Mouse (Mus musculus): Measurements from ENCODE around the gene Ggt6.

Ggt6 gene

GRCm38 (mm10) chr11:72434963-72435693 lies at the start of gene Ggt6:
Gene Ggt6 (plus strand): TSS chr11:72435526.
- DNase-seq (ENCODE audit: inconsistent age in 2 of 2, low spot score in 1 of 2) = peak; percentile 55 to 91

GRCm38 (mm10) chr11:72388113-72388529 lies 47.2 kb upstream of the Ggt6 start:
- DNase-seq (ENCODE audit: inconsistent age in 2 of 2, low spot score in 1 of 2) = no peak

- no peak for DNase-seq (ENCODE audit: inconsistent age in 2 of 2, low spot score in 1 of 2)
Observed at GRCm38 (mm10) chr11:72389407-72390142, 45.8 kb upstream of the Ggt6 start.

- DNase-seq (ENCODE audit: inconsistent age in 2 of 2, low spot score in 1 of 2) = no peak
Observed at GRCm38 (mm10) chr11:72391181-72391580, 44.1 kb upstream of the Ggt6 start.

- no peak for DNase-seq (ENCODE audit: inconsistent age in 2 of 2, low spot score in 1 of 2)
Observed at GRCm38 (mm10) chr11:72393243-72393642, 42.1 kb upstream of the Ggt6 start.

- DNase-seq (ENCODE audit: inconsistent age in 2 of 2, low spot score in 1 of 2) = peak; percentile 72 to 88
Observed at GRCm38 (mm10) chr11:72393669-72394068, 41.7 kb upstream of the Ggt6 start.

GRCm38 (mm10) chr11:72394694-72395093 lies 40.6 kb upstream of the Ggt6 start:
- DNase-seq (ENCODE audit: inconsistent age in 2 of 2, low spot score in 1 of 2) = no peak

- DNase-seq (ENCODE audit: inconsistent age in 2 of 2, low spot score in 1 of 2) = no peak
Observed at GRCm38 (mm10) chr11:72395652-72396051, 39.7 kb upstream of the Ggt6 start.

GRCm38 (mm10) chr11:72396621-72397020 lies 38.7 kb upstream of the Ggt6 start:
- DNase-seq (ENCODE audit: inconsistent age in 2 of 2, low spot score in 1 of 2) = peak; percentile 31 to 76

GRCm38 (mm10) chr11:72397072-72397471 lies 38.3 kb upstream of the Ggt6 start:
- DNase-seq (ENCODE audit: inconsistent age in 2 of 2, low spot score in 1 of 2) = peak in 1 of 2 experiments; percentile 40

- DNase-seq (ENCODE audit: inconsistent age in 2 of 2, low spot score in 1 of 2) = no peak
Observed at GRCm38 (mm10) chr11:72397811-72398525, 37.4 kb upstream of the Ggt6 start.

- DNase-seq (ENCODE audit: inconsistent age in 2 of 2, low spot score in 1 of 2) = no peak
Observed at GRCm38 (mm10) chr11:72401068-72401467, 34.3 kb upstream of the Ggt6 start.

GRCm38 (mm10) chr11:72402017-72402416 lies 33.3 kb upstream of the Ggt6 start:
- no peak for DNase-seq (ENCODE audit: inconsistent age in 2 of 2, low spot score in 1 of 2)

- DNase-seq (ENCODE audit: inconsistent age in 2 of 2, low spot score in 1 of 2) = no peak
Observed at GRCm38 (mm10) chr11:72402969-72403368, 32.4 kb upstream of the Ggt6 start.

GRCm38 (mm10) chr11:72405532-72405931 lies 29.8 kb upstream of the Ggt6 start:
- DNase-seq (ENCODE audit: inconsistent age in 2 of 2, low spot score in 1 of 2) = no peak

- DNase-seq (ENCODE audit: inconsistent age in 2 of 2, low spot score in 1 of 2) = no peak
Observed at GRCm38 (mm10) chr11:72406079-72406675, 29.1 kb upstream of the Ggt6 start.

- DNase-seq (ENCODE audit: inconsistent age in 2 of 2, low spot score in 1 of 2) = no peak
Observed at GRCm38 (mm10) chr11:72407081-72407480, 28.2 kb upstream of the Ggt6 start.

- DNase-seq (ENCODE audit: inconsistent age in 2 of 2, low spot score in 1 of 2) = no peak
Observed at GRCm38 (mm10) chr11:72407574-72407973, 27.8 kb upstream of the Ggt6 start.

GRCm38 (mm10) chr11:72408451-72409170 lies 26.7 kb upstream of the Ggt6 start:
- no peak for DNase-seq (ENCODE audit: inconsistent age in 2 of 2, low spot score in 1 of 2)

GRCm38 (mm10) chr11:72409649-72410385 lies 25.5 kb upstream of the Ggt6 start:
- no peak for DNase-seq (ENCODE audit: inconsistent age in 2 of 2, low spot score in 1 of 2)

All from adrenal gland, adult (tissue).